Mouse (Mus musculus): ENCODE measurements at regions not wholly inside any gene's neighbourhood (a gene's known extent, or its start where the extent isn't known, plus 50 kb on each side); places are given as distances from the start of the nearest gene placed in this dataset.
A peak's percentile ranks its signal among the peaks of the same experiment; 100 is the strongest.
"Not testable (repeated sequence)": the region's sequence is repeated elsewhere in the genome, so short reads cannot be mapped to it uniquely, and the experiment has no call there.

DNA sequence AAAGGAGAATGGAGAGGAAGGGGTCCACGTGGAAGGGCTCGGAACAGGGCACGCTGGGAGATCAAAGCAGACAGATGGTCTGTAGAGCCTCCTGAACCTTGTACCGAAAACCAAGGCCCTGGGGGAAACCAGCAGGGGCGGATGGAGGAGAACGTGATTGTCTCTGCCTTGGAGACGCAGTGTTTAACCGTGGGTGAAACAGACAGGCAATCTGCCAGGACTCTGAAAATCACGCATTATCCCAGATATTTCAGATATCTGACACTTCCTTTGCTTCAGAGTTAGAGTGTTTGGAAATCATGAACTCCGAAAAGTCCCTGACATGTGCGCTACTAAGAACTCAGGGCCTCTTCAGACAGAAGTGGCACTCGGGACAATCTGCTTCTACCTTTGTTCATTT is 126.1 kb downstream of the Cenpf start:
- TF ChIP-seq CTCF (IDR thresholded peaks at IDR 0.05), result no peak
- Histone ChIP-seq H3K9me3 (ENCODE audit: low read length) (no peaks in the 10 kb centered on the region), H3K27ac (ENCODE audit: low read depth, low read length) (no peak overlapping the region), H3K4me2 (ENCODE audit: low read depth, low read length, poor library complexity, severe bottlenecking) (no peak overlapping the region), H3K27me3 (ENCODE audit: insufficient read depth, low read length) (no peaks in the 10 kb centered on the region), H3K4me1 (ENCODE audit: insufficient read depth, low read length) (no peaks in the 10 kb centered on the region), H3K36me3 (ENCODE audit: insufficient read depth, low read length) (no peaks in the 10 kb centered on the region), H3K4me3 (ENCODE audit: low read depth, low read length) (no peak overlapping the region), H3K9ac (replicated peaks; ENCODE audit: low read length, poor library complexity, severe bottlenecking) (no peak overlapping the region)
- DNase-seq (ENCODE audit: low spot score) (no peak), ATAC-seq (ENCODE audit: low FRiP score) (no peak)
- 86% methylated on average over 12 of the region's 12 CpGs for WGBS

DNA sequence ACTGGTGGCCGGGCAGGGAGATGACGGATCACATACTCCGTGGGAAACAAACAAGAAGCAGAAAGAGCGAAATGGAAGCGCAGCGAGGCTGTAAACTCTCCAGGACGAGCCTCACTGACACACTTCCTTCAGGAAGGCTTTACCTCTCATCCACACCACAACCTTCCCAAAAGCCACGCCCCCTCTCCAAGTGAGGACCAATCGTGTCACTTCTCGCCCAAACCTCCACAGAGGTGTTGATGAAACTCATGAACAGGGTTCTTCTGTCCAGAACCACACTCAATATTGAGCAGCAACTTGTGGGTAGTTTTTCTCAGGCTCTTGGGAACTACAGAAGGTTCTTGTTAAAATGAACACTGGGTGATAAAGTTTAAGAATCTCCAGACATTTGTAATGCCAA is 127.3 kb downstream of the Cenpf start:
- no peak overlapping the region for H3K4me2 ChIP-seq (ENCODE audit: low read depth, low read length, poor library complexity, severe bottlenecking)
- ATAC-seq (ENCODE audit: low FRiP score) (no peak), DNase-seq (ENCODE audit: low spot score) (no peak)
- no peak overlapping the region for H3K9ac ChIP-seq (replicated peaks; ENCODE audit: low read length, poor library complexity, severe bottlenecking)
- no peaks in the 10 kb centered on the region for H3K4me1 ChIP-seq (ENCODE audit: insufficient read depth, low read length)
- WGBS, result 57% methylated on average over 10 of the region's 10 CpGs
- no peak overlapping the region for H3K27ac ChIP-seq (ENCODE audit: low read depth, low read length)
- no peak for TF ChIP-seq CTCF (IDR thresholded peaks at IDR 0.05)
- no peaks in the 10 kb centered on the region for H3K36me3 ChIP-seq (ENCODE audit: insufficient read depth, low read length)
- no peaks in the 10 kb centered on the region for H3K27me3 ChIP-seq (ENCODE audit: insufficient read depth, low read length)
- no peaks in the 10 kb centered on the region for H3K9me3 ChIP-seq (ENCODE audit: low read length)
- no peak overlapping the region for H3K4me3 ChIP-seq (ENCODE audit: low read depth, low read length)

DNA sequence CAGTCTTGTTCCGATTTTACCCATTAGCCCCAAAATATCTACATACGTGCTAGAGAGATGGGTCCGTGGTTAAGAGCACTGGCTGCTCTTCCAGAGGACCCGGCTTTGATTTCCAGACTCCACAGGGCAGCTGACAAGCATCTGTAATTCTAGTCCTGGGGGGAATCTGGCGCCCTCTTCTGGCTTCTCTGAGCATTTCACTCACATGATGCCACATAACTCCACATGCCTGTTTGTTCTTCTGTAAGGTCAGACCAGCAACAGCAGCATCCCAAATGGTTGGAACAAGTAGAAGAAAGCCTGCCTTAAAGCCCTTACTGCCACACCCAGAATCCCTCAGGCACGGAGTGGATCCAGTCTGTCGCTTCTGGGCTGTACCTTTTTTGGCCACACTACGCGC is 137.0 kb downstream of the Cenpf start:
- H3K9ac ChIP-seq (replicated peaks; ENCODE audit: low read length, poor library complexity, severe bottlenecking), result no peak overlapping the region
- WGBS, result 88% methylated on average over 9 of the region's 9 CpGs
- peak; percentile 47 for TF ChIP-seq CTCF (IDR thresholded peaks at IDR 0.05)
- no peaks in the 10 kb centered on the region for H3K27me3 ChIP-seq (ENCODE audit: insufficient read depth, low read length)
- no peaks in the 10 kb centered on the region for H3K9me3 ChIP-seq (ENCODE audit: low read length)
- no peak overlapping the region for H3K4me3 ChIP-seq (ENCODE audit: low read depth, low read length)
- H3K36me3 ChIP-seq (ENCODE audit: insufficient read depth, low read length), result no peaks in the 10 kb centered on the region
- ATAC-seq (ENCODE audit: low FRiP score) (no peak), DNase-seq (ENCODE audit: low spot score) (no peak)
- H3K4me2 ChIP-seq (ENCODE audit: low read depth, low read length, poor library complexity, severe bottlenecking), result no peak overlapping the region
- H3K27ac ChIP-seq (ENCODE audit: low read depth, low read length), result no peak overlapping the region
- H3K4me1 ChIP-seq (ENCODE audit: insufficient read depth, low read length), result no peaks in the 10 kb centered on the region

DNA sequence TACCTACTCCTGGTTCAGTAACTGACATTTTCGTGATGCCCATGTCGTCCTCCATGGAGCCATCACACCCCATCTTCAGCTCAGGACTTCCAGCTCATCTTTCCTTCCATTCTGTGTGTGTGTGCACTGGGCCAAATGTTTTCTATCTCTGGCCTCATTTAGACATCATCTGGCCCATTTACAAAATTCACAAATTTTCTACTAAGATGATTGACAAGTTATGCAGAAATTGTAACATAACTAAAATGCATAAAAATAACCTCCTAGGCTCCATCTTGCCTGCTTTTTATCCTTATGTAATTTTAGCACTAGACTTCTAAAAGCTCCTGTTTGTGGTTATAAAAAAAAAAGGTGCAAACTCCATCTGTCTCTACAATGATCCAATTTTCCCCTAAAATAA is 130.8 kb upstream of the Kcnk2 start:
- TF ChIP-seq CTCF (IDR thresholded peaks at IDR 0.05), result no peak
- Histone ChIP-seq H3K36me3 (ENCODE audit: insufficient read depth, low read length) (no peaks in the 10 kb centered on the region), H3K27me3 (ENCODE audit: insufficient read depth, low read length) (no peaks in the 10 kb centered on the region), H3K9me3 (ENCODE audit: low read length) (no peaks in the 10 kb centered on the region), H3K4me2 (ENCODE audit: low read depth, low read length, poor library complexity, severe bottlenecking) (no peak overlapping the region), H3K27ac (ENCODE audit: low read depth, low read length) (no peak overlapping the region), H3K4me1 (ENCODE audit: insufficient read depth, low read length) (no peaks in the 10 kb centered on the region), H3K4me3 (ENCODE audit: low read depth, low read length) (no peak overlapping the region), H3K9ac (replicated peaks; ENCODE audit: low read length, poor library complexity, severe bottlenecking) (no peak overlapping the region)
- 88% methylated on average over 2 of the region's 2 CpGs for WGBS
- DNase-seq (ENCODE audit: low spot score) (no peak), ATAC-seq (ENCODE audit: low FRiP score) (no peak)

DNA sequence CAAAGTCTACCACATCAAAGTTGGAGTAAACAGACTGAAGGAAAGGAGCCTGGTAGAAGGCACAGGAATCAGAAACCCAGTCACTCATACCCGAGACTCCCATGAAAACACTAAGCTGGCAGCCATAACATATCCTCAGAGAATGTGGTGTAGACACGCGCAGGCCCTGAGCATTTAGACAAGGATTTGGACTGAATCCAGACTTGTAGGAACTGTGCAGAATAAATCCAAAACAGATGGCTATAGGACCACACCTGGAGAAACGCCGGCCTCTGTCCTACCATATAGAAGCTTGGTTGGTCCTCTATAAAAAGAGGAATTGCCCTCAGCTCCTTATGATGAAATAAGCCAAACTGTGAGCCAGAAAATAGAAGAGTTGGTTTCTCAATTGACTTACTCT is 124.3 kb upstream of the Kcnk2 start:
- no peak overlapping the region for H3K4me3 ChIP-seq (ENCODE audit: low read depth, low read length)
- no peak for TF ChIP-seq CTCF (IDR thresholded peaks at IDR 0.05)
- H3K9ac ChIP-seq (replicated peaks; ENCODE audit: low read length, poor library complexity, severe bottlenecking), result no peak overlapping the region
- no peaks in the 10 kb centered on the region for H3K9me3 ChIP-seq (ENCODE audit: low read length)
- H3K4me2 ChIP-seq (ENCODE audit: low read depth, low read length, poor library complexity, severe bottlenecking), result no peak overlapping the region
- H3K36me3 ChIP-seq (ENCODE audit: insufficient read depth, low read length), result no peaks in the 10 kb centered on the region
- H3K27ac ChIP-seq (ENCODE audit: low read depth, low read length), result no peak overlapping the region
- no peak for DNase-seq (ENCODE audit: low spot score)
- ATAC-seq (ENCODE audit: low FRiP score), result no peak
- 87% methylated on average over 5 of the region's 5 CpGs for WGBS
- no peaks in the 10 kb centered on the region for H3K4me1 ChIP-seq (ENCODE audit: insufficient read depth, low read length)
- H3K27me3 ChIP-seq (ENCODE audit: insufficient read depth, low read length), result no peaks in the 10 kb centered on the region

DNA sequence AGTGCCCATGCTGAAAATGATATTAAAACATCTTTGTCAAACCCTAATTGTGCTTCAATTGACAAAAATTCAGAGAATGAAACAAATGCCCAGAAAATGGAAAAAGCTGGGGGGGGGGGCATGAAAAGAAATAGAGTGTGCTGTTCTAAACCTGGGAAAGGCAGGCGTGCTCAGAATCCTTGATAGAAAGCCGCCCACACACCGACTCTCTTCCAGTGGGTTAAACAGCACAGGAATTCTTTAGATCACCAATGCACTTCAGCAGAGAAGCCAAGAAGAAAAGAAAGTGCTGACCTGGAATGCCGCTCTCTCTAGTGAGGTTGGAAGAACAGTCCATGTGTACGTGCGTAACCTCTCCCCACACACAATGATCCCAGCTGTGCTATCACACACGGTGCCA is 113.4 kb upstream of the Kcnk2 start:
- DNase-seq (ENCODE audit: low spot score) (no peak), ATAC-seq (ENCODE audit: low FRiP score) (no peak)
- no peaks in the 10 kb centered on the region for H3K36me3 ChIP-seq (ENCODE audit: insufficient read depth, low read length)
- no peak overlapping the region for H3K9ac ChIP-seq (replicated peaks; ENCODE audit: low read length, poor library complexity, severe bottlenecking)
- H3K27ac ChIP-seq (ENCODE audit: low read depth, low read length), result no peak overlapping the region
- TF ChIP-seq CTCF (IDR thresholded peaks at IDR 0.05), result no peak
- H3K4me2 ChIP-seq (ENCODE audit: low read depth, low read length, poor library complexity, severe bottlenecking), result no peak overlapping the region
- H3K4me3 ChIP-seq (ENCODE audit: low read depth, low read length), result no peak overlapping the region
- no peaks in the 10 kb centered on the region for H3K9me3 ChIP-seq (ENCODE audit: low read length)
- H3K27me3 ChIP-seq (ENCODE audit: insufficient read depth, low read length), result no peaks in the 10 kb centered on the region
- WGBS, result 83% methylated on average over 7 of the region's 7 CpGs
- no peaks in the 10 kb centered on the region for H3K4me1 ChIP-seq (ENCODE audit: insufficient read depth, low read length)

DNA sequence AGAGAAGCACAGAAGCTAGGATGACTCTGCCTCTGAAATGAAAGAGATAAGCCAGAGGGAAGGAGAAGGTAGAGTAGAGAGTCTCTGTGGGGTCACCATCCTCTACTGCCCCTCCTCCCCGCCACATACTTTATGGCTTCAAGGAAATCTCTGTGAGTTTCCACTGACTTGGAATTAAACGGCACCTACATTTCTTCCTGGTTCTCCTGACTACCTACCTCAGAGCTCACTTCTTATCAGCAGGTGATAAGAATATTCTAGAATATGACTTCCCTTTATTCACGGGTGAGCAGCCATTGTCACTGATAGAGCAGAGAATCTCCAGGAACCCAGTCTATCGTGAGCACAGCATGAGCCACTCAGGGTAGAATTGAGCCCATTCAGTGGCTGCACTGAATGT is 111.3 kb upstream of the Kcnk2 start:
- 65% methylated on average over 4 of the region's 4 CpGs for WGBS
- DNase-seq (ENCODE audit: low spot score), result no peak
- ATAC-seq (ENCODE audit: low FRiP score), result no peak
- H3K4me3 ChIP-seq (ENCODE audit: low read depth, low read length), result no peak overlapping the region
- H3K27ac ChIP-seq (ENCODE audit: low read depth, low read length), result no peak overlapping the region
- no peak overlapping the region for H3K9ac ChIP-seq (replicated peaks; ENCODE audit: low read length, poor library complexity, severe bottlenecking)
- no peaks in the 10 kb centered on the region for H3K27me3 ChIP-seq (ENCODE audit: insufficient read depth, low read length)
- H3K9me3 ChIP-seq (ENCODE audit: low read length), result no peaks in the 10 kb centered on the region
- H3K4me1 ChIP-seq (ENCODE audit: insufficient read depth, low read length), result no peaks in the 10 kb centered on the region
- no peak for TF ChIP-seq CTCF (IDR thresholded peaks at IDR 0.05)
- no peak overlapping the region for H3K4me2 ChIP-seq (ENCODE audit: low read depth, low read length, poor library complexity, severe bottlenecking)
- no peaks in the 10 kb centered on the region for H3K36me3 ChIP-seq (ENCODE audit: insufficient read depth, low read length)

DNA sequence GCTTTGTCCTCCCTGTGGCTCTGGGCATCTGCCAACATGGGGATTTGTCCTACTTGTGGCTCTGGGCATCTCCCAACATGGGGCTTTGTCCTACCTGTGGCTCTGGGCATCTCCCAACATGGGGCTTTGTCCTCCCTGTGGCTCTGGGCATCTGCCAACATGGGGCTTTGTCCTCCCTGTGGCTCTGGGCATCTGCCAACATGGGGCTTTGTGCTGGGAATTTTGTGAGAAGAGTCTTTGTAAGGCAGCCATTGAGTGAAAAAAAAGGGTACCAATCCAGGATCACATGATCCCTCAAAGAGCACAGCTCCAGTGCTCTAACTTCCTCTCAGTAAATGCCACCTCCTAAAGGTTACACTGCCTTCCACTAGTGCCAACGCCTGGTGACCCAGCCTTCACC is 105.2 kb upstream of the Kcnk2 start:
- H3K9ac ChIP-seq (replicated peaks; ENCODE audit: low read length, poor library complexity, severe bottlenecking); H3K27me3 ChIP-seq (ENCODE audit: insufficient read depth, low read length); H3K4me1 ChIP-seq (ENCODE audit: insufficient read depth, low read length); H3K4me2 ChIP-seq (ENCODE audit: low read depth, low read length, poor library complexity, severe bottlenecking); DNase-seq (ENCODE audit: low spot score); H3K27ac ChIP-seq (ENCODE audit: low read depth, low read length); H3K9me3 ChIP-seq (ENCODE audit: low read length); H3K36me3 ChIP-seq (ENCODE audit: insufficient read depth, low read length); ATAC-seq (ENCODE audit: low FRiP score); H3K4me3 ChIP-seq (ENCODE audit: low read depth, low read length): not testable (repeated sequence)
- 78% methylated on average over 1 of the region's 1 CpGs for WGBS
